Mouse (Mus musculus) cerebellum, adult 8-10 months (tissue): ENCODE measurements at regions not wholly inside any gene's neighbourhood (a gene's known extent, or its start where the extent isn't known, plus 50 kb on each side); places are given as distances from the start of the nearest gene placed in this dataset.
"Not testable (repeated sequence)": the region's sequence is repeated elsewhere in the genome, so short reads cannot be mapped to it uniquely, and the experiment has no call there.

Experiments
- DNase-seq: peaks from one replicate; pipeline ENCODE4 v3.0.0; 2022

- DNase-seq = no peak
These were observed 358.6 kb downstream of the Sox9 start for GRCm38 (mm10) chr11:113140595-113140994.

GRCm38 (mm10) chr11:113142816-113143215 is 360.8 kb downstream of the Sox9 start:
- DNase-seq = no peak

GRCm38 (mm10) chr11:113143839-113144627 is 362.0 kb downstream of the Sox9 start:
- peak; percentile 64 for DNase-seq

- DNase-seq = no peak
These were observed 363.7 kb downstream of the Sox9 start for GRCm38 (mm10) chr11:113145721-113146120.

- no peak for DNase-seq
These were observed 364.7 kb downstream of the Sox9 start for GRCm38 (mm10) chr11:113146762-113147161.

GRCm38 (mm10) chr11:113147535-113148197 is 365.6 kb downstream of the Sox9 start:
- no peak for DNase-seq

GRCm38 (mm10) chr11:113148198-113148537 is 366.1 kb downstream of the Sox9 start:
- no peak for DNase-seq

- DNase-seq = no peak
These were observed 373.5 kb downstream of the Sox9 start for GRCm38 (mm10) chr11:113155515-113155914.

- no peak for DNase-seq
These were observed 381.9 kb downstream of the Sox9 start for GRCm38 (mm10) chr11:113163941-113164340.

GRCm38 (mm10) chr11:113164510-113164909 is 382.5 kb downstream of the Sox9 start:
- DNase-seq = no peak

GRCm38 (mm10) chr11:113165069-113165795 is 383.2 kb downstream of the Sox9 start:
- DNase-seq = peak; percentile 85

GRCm38 (mm10) chr11:113166517-113166916 is 384.5 kb downstream of the Sox9 start:
- DNase-seq = no peak

GRCm38 (mm10) chr11:113172497-113173140 is 390.6 kb downstream of the Sox9 start:
- DNase-seq = peak; percentile 74

- DNase-seq = not testable (repeated sequence)
These were observed 391.3 kb downstream of the Sox9 start for GRCm38 (mm10) chr11:113173317-113173716.

- no peak for DNase-seq
These were observed 392.0 kb downstream of the Sox9 start for GRCm38 (mm10) chr11:113174011-113174507.

- peak; percentile 58 for DNase-seq
These were observed 393.3 kb downstream of the Sox9 start for GRCm38 (mm10) chr11:113175323-113175722.

- DNase-seq = peak; percentile 52
These were observed 394.2 kb downstream of the Sox9 start for GRCm38 (mm10) chr11:113176183-113176582.

GRCm38 (mm10) chr11:113178375-113178774 is 396.4 kb downstream of the Sox9 start:
- DNase-seq = no peak

GRCm38 (mm10) chr11:113180008-113180407 is 398.0 kb downstream of the Sox9 start:
- no peak for DNase-seq

- DNase-seq = no peak
These were observed 400.2 kb downstream of the Sox9 start for GRCm38 (mm10) chr11:113182083-113182861.

GRCm38 (mm10) chr11:113183556-113183955 is 401.5 kb downstream of the Sox9 start:
- DNase-seq = no peak

- no peak for DNase-seq
These were observed 402.1 kb downstream of the Sox9 start for GRCm38 (mm10) chr11:113184095-113184494.
